Mouse (Mus musculus): Measurements from ENCODE around the gene Fnbp1l. TPM values are rescaled to one million over a fixed set of nuclear protein-coding genes. Genes with fewer than 3 reads are reported as not detected.

Gene Fnbp1l
- total and polyA plus RNA-seq, 3 experiments = 1.5 to 2.0 (median 2.0) TPM

- DNase-seq (ENCODE audit: extremely low read depth) = no peak
- no peak overlapping the region for H3K4me3 ChIP-seq (replicated peaks in 1 of 3; ENCODE audit: low read depth in 2 of 3, low read length in 2 of 3, poor library complexity in 1 of 3)
- in situ Hi-C loops (cut with MboI; ENCODE audit: low pct_ligation_motif_present, low pct_unique_long_range_greater_than_20kb, low sequenced_read_pairs) = no loop called here
These were observed 100.4 kb downstream of the Fnbp1l start for GRCm38 (mm10) chr3:122519082-122519481.

GRCm38 (mm10) chr3:122518231-122518736 lies 101.2 kb downstream of the Fnbp1l start:
- H3K9ac ChIP-seq (ENCODE audit: insufficient read depth, low read depth) = no peak overlapping the region
- H3K4me2 ChIP-seq (ENCODE audit: insufficient read depth, low read depth, poor library complexity, severe bottlenecking) = no peak overlapping the region
- H3K4me1 ChIP-seq (ENCODE audit: control insufficient read depth in 1 of 2, insufficient read depth in 2 of 2) = peaks cover 12 to 32% of the 10 kb centered on the region in 2 experiments; a peak in 3 of 4 replicates
- in situ Hi-C loops (cut with MboI; ENCODE audit: low pct_ligation_motif_present, low pct_unique_long_range_greater_than_20kb, low sequenced_read_pairs) = no loop called here
- H3K79me2 ChIP-seq (replicated peaks; ENCODE audit: control insufficient read depth, extremely low read depth, insufficient read depth, poor library complexity, severe bottlenecking) = no peaks in the 10 kb centered on the region
- peaks cover 76 to 92% of the 10 kb centered on the region in 2 experiments for H3K36me3 ChIP-seq (replicated peaks in 1 of 2; ENCODE audit: control insufficient read depth in 1 of 2, insufficient read depth in 1 of 2, low read length in 1 of 2)
- TF ChIP-seq JUND (conservative IDR thresholded peaks at IDR 0.05; ENCODE audit: low read depth, low read length) = no peak
- no peak for TF ChIP-seq CTCF (conservative IDR thresholded peaks at IDR 0.05 in 1 of 2, IDR thresholded peaks at IDR 0.05 in 1 of 2; ENCODE audit: low read depth in 2 of 2, low read length in 2 of 2)
- TF ChIP-seq ZKSCAN1 (IDR thresholded peaks at IDR 0.05; ENCODE audit: borderline replicate concordance, low read depth, low read length) = no peak
- dilution Hi-C loops (cut with MboI; ENCODE audit: extremely low pct_ligation_motif_present, extremely low pct_unique_long_range_greater_than_20kb, low sequenced_read_pairs) = no loop called here
- no peak for DNase-seq (ENCODE audit: extremely low read depth)
- no peaks in the 10 kb centered on the region for H3K9me3 ChIP-seq (replicated peaks; ENCODE audit: low read length)
- no peaks in the 10 kb centered on the region for H3K27me3 ChIP-seq (replicated peaks)
- no peak overlapping the region for H3K27ac ChIP-seq (ENCODE audit: insufficient read depth, low read depth)
- no peak overlapping the region for H3K4me3 ChIP-seq (replicated peaks in 1 of 3; ENCODE audit: low read depth in 2 of 3, low read length in 2 of 3, poor library complexity in 1 of 3)

More at GRCm38 (mm10) chr3:122519082-122519481, 100.4 kb downstream of the Fnbp1l start:
- Histone ChIP-seq H3K27me3 (replicated peaks) (no peaks in the 10 kb centered on the region), H3K9me3 (replicated peaks; ENCODE audit: low read length) (no peaks in the 10 kb centered on the region), H3K79me2 (replicated peaks; ENCODE audit: control insufficient read depth, extremely low read depth, insufficient read depth, poor library complexity, severe bottlenecking) (no peaks in the 10 kb centered on the region), H3K27ac (ENCODE audit: insufficient read depth, low read depth) (no peak overlapping the region), H3K4me2 (ENCODE audit: insufficient read depth, low read depth, poor library complexity, severe bottlenecking) (no peak overlapping the region), H3K9ac (ENCODE audit: insufficient read depth, low read depth) (no peak overlapping the region), H3K36me3 (replicated peaks in 1 of 2; ENCODE audit: control insufficient read depth in 1 of 2, insufficient read depth in 1 of 2, low read length in 1 of 2) (peaks cover 80 to 97% of the 10 kb centered on the region in 2 experiments), H3K4me1 (ENCODE audit: control insufficient read depth in 1 of 2, insufficient read depth in 2 of 2) (peaks cover 12 to 32% of the 10 kb centered on the region in 2 experiments; a peak in 3 of 4 replicates)
- no peak for TF ChIP-seq HCFC1 (IDR thresholded peaks at IDR 0.05; ENCODE audit: low read depth, low read length)
- TF ChIP-seq MAZ (IDR thresholded peaks at IDR 0.05; ENCODE audit: low read depth, low read length) = no peak
- TF ChIP-seq CHD1 (IDR thresholded peaks at IDR 0.05; ENCODE audit: low read depth, low read length) = no peak
- TF ChIP-seq KAT2A (IDR thresholded peaks at IDR 0.05; ENCODE audit: insufficient replicate concordance, low read length) = no peak
- TF ChIP-seq POLR2AphosphoS2 (IDR thresholded peaks at IDR 0.05; ENCODE audit: low read depth, low read length) = no peak
- TF ChIP-seq SMC3 (IDR thresholded peaks at IDR 0.05; ENCODE audit: low read depth, low read length) = no peak
- no peak for TF ChIP-seq MEF2A (IDR thresholded peaks at IDR 0.05; ENCODE audit: borderline replicate concordance, low read depth, low read length)
- TF ChIP-seq TBP (conservative IDR thresholded peaks at IDR 0.05; ENCODE audit: low read depth, low read length) = no peak
- dilution Hi-C loops (cut with MboI; ENCODE audit: extremely low pct_ligation_motif_present, extremely low pct_unique_long_range_greater_than_20kb, low sequenced_read_pairs) = no loop called here

- H3K27me3 ChIP-seq (replicated peaks) = no peaks in the 10 kb centered on the region
- in situ Hi-C loops (cut with MboI; ENCODE audit: low pct_ligation_motif_present, low pct_unique_long_range_greater_than_20kb, low sequenced_read_pairs) (no loop called here), dilution Hi-C loops (cut with MboI; ENCODE audit: extremely low pct_ligation_motif_present, extremely low pct_unique_long_range_greater_than_20kb, low sequenced_read_pairs) (no loop called here)
- TF ChIP-seq KAT2A (IDR thresholded peaks at IDR 0.05; ENCODE audit: insufficient replicate concordance, low read length) (no peak), POLR2A (IDR thresholded peaks at IDR 0.05; ENCODE audit: low read depth, low read length) (no peak), IRF4 (IDR thresholded peaks at IDR 0.05; ENCODE audit: low read depth, low read length) (no peak), E2F4 (IDR thresholded peaks at IDR 0.05; ENCODE audit: insufficient replicate concordance, low read depth, low read length) (no peak), NRF1 (IDR thresholded peaks at IDR 0.05; ENCODE audit: low read depth, low read length) (no peak), MAFK (IDR thresholded peaks at IDR 0.05; ENCODE audit: insufficient replicate concordance, low read length) (no peak), JUN (IDR thresholded peaks at IDR 0.05; ENCODE audit: insufficient read depth, low read depth, low read length) (no peak), ZKSCAN1 (IDR thresholded peaks at IDR 0.05; ENCODE audit: borderline replicate concordance, low read depth, low read length) (no peak)
- peaks cover 74 to 91% of the 10 kb centered on the region in 2 experiments for H3K36me3 ChIP-seq (replicated peaks in 1 of 2; ENCODE audit: control insufficient read depth in 1 of 2, insufficient read depth in 1 of 2, low read length in 1 of 2)
- no peak overlapping the region for H3K9ac ChIP-seq (ENCODE audit: insufficient read depth, low read depth)
- H3K9me3 ChIP-seq (replicated peaks; ENCODE audit: low read length) = no peaks in the 10 kb centered on the region
- no peak for DNase-seq (ENCODE audit: extremely low read depth)
- H3K27ac ChIP-seq (ENCODE audit: insufficient read depth, low read depth) = no peak overlapping the region
- peaks cover 12 to 32% of the 10 kb centered on the region in 2 experiments; a peak in 3 of 4 replicates for H3K4me1 ChIP-seq (ENCODE audit: control insufficient read depth in 1 of 2, insufficient read depth in 2 of 2)
- H3K4me3 ChIP-seq (replicated peaks in 1 of 3; ENCODE audit: low read depth in 2 of 3, low read length in 2 of 3, poor library complexity in 1 of 3) = no peak overlapping the region
- no peaks in the 10 kb centered on the region for H3K79me2 ChIP-seq (replicated peaks; ENCODE audit: control insufficient read depth, extremely low read depth, insufficient read depth, poor library complexity, severe bottlenecking)
- H3K4me2 ChIP-seq (ENCODE audit: insufficient read depth, low read depth, poor library complexity, severe bottlenecking) = no peak overlapping the region
These were observed 101.8 kb downstream of the Fnbp1l start for GRCm38 (mm10) chr3:122517726-122518125.

Measured in CH12.LX (cell line).